Mouse (Mus musculus): Measurements from ENCODE around the gene Znrf2.

- TF ChIP-seq CTCF (conservative IDR thresholded peaks at IDR 0.05; ENCODE audit: low read length) = no peak
- no peak for TF ChIP-seq NANOG (IDR thresholded peaks at IDR 0.05; ENCODE audit: borderline replicate concordance, low read length)
- no peak for TF ChIP-seq POU5F1 (IDR thresholded peaks at IDR 0.05; ENCODE audit: borderline replicate concordance, low read length)
These were observed 29.9 kb upstream of the Znrf2 start for GRCm38 (mm10) chr6:54786766-54787165.

Data from E14TG2a.4 (cell line).